Mouse (Mus musculus): Measurements from ENCODE around the gene Ttc34. TPM values are rescaled to one million over a fixed set of nuclear protein-coding genes. Genes with fewer than 3 reads are reported as not detected.
A peak's percentile ranks its signal among the peaks of the same experiment; 100 is the strongest.

Gene Ttc34
- polyA plus RNA-seq, 1 experiment from 2014 or later: 0.26 TPM

DNA sequence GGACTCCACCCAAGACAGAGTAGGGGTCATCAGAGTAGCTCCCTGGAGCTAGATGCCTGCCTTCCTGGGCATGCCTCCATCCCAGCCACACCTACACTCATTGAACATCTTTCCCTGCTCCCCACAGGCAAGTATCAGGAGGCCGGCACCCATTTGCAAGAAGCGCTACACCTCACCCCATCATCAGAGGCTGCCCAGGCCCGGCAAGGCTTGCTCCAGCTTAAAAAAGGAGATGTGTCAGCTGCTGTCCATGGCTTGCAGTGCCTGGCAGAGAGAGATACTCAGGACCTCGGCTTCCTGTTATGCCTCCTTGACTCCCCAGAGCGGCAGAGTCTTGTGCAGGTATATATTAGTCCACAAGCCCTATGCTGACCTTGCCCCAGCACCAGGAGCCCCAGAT, 24.7 kb downstream of the Ttc34 start:
- Histone ChIP-seq H3K4me2 (no peak overlapping the region), H3K27ac (no peak overlapping the region), H3K4me1 (peaks cover 14% of the 10 kb centered on the region), H3K27me3 (peaks cover 71% of the 10 kb centered on the region), H3K4me3 (replicated peaks) (no peak overlapping the region), H3K9ac (no peak overlapping the region), H3K9me3 (0 out of 2 replicates have a peak, but pooled peaks cover 3% of the 10 kb centered on the region), H3K36me3 (replicated peaks) (no peaks in the 10 kb centered on the region)
- 80% methylated on average over 5 of the region's 5 CpGs for WGBS
- no peak for ATAC-seq (ENCODE audit: low FRiP score)

DNA sequence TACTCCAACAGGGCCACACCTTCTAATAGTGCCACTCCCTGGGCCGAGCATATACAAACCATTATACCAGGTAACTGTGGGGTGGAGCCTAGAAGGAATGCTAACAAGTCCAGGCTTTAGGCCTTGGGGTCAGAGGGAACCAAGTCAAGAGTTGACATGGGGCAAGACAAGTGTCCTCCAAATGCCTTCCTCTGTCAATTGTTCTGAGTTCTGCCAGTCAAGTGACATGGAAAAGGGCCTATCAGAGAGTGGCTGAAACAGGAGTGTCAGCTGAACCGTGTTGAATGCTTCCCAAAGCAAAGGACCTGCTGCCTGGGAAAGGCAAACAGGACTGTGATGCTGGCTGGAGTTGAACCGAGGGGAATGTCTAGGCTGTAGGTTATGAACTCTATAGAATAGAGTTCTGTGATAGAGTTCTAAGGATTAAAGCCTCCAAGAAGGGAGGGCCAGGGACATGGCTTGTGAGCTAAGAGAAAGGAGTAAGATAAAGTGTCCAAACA, 26.2 kb downstream of the Ttc34 start:
- Histone ChIP-seq H3K4me2 (no peak overlapping the region), H3K27me3 (peaks cover 69% of the 10 kb centered on the region), H3K36me3 (replicated peaks) (no peaks in the 10 kb centered on the region), H3K9ac (no peak overlapping the region), H3K4me1 (peaks cover 14% of the 10 kb centered on the region), H3K9me3 (no peaks in the 10 kb centered on the region), H3K27ac (no peak overlapping the region), H3K4me3 (replicated peaks) (no peak overlapping the region)
- 78% methylated on average over 3 of the region's 3 CpGs for WGBS
- no peak for ATAC-seq (ENCODE audit: low FRiP score)

DNA sequence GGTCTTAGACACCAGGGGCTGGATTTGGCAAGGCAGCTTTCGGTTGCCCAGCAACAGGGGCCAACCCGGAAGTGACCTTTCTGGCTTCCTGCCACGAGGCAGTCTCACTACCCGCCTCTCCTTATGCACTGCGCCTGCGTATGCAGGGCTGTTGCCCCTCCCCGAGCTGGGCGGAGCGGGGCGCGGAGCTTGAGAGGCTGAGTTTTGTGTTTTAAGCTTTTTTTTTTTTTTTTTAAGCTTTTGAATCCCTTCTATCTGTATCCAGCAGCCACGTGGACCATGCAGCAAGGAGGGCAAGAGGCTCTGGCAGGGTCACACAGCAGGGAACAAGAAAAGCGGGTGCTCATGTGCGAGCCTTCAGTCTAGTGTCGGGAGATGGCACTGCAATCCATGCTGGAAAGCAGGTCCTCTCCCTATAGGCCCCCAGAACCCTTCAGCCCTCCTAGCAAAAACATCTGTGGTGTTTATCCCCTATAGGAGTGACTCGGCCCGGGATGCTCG, 27.1 kb downstream of the Ttc34 start:
- Histone ChIP-seq H3K9ac (peak overlapping the region; percentile 47), H3K36me3 (replicated peaks) (no peaks in the 10 kb centered on the region), H3K9me3 (no peaks in the 10 kb centered on the region), H3K4me3 (replicated peaks) (peak overlapping the region; percentile 36), H3K27me3 (peaks cover 69% of the 10 kb centered on the region), H3K4me2 (peak overlapping the region; percentile 53), H3K27ac (peak overlapping the region; percentile 47), H3K4me1 (peaks cover 14% of the 10 kb centered on the region)
- 1% methylated on average over 18 of the region's 18 CpGs for WGBS
- peak; percentile 94 for ATAC-seq (ENCODE audit: low FRiP score)

DNA sequence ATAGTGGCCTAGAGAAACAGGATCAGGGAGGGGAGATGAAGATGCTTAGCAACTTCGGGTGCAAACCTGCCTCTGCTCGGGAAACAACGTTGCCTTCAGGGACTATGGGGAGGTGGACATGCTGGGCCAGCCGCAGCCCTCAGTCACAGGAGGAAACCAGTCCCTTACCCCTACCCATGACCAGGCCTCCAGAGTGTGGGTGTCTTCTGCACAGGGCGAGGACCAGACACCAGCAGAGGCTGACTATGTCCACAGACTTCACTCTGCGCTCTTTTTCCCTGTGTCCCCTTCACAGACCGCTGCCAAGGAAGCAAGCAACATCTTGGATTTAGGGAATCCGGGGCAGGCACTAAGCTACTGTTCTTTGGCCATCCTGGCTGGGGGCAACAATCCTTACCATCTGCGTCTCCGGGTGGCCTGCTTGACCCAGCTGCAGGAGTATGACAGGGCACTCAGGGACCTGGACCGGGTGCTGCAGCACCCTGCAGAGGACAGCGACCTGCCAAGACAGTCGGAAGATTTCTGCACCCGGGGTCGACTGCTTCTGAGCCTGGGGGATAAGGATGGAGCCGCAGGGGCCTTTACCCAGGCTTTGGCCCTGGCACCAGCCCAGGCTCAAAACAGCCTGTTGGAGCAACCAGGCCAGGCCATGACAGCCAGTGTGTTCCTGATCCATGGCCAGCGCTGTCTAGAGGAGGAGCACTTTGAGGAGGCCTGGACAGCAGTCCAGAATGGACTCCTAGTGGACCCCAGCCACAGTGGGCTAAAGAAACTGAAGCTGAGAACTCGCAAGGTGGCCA, 27.9 kb downstream of the Ttc34 start:
- Histone ChIP-seq H3K9ac (peak overlapping the region; percentile 47; the same call in 1 of the 2 replicates), H3K27me3 (peaks cover 67% of the 10 kb centered on the region), H3K4me1 (peaks cover 14% of the 10 kb centered on the region), H3K4me3 (replicated peaks) (no peak overlapping the region), H3K4me2 (peak overlapping the region; percentile 53), H3K9me3 (no peaks in the 10 kb centered on the region), H3K36me3 (replicated peaks) (no peaks in the 10 kb centered on the region), H3K27ac (peak overlapping the region; percentile 47; the same call in 1 of the 2 replicates)
- peak; percentile 10; the same call in 1 of the 2 replicates for ATAC-seq (ENCODE audit: low FRiP score)
- 87% methylated on average over 18 of the region's 18 CpGs for WGBS

DNA sequence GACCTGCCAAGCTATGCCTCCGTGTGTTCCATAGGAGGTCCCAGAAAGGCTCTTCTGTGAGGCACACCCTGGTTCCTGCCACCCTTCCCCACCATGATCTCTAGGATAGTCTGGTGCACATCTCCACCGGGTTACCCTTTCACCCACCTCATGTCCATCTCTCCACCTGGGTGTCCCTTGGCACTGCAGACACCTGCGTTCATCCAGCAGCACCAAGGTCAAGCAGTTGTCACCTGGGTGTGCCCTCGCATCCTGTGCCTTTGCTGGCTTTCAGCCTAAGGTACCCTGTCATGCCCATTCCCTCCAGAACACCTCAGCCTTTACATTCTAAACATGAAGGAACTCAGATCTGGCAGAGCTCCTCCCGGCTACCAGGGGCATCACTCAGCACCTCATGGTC, 29.1 kb downstream of the Ttc34 start:
- Histone ChIP-seq H3K27me3 (peaks cover 65% of the 10 kb centered on the region), H3K4me3 (replicated peaks) (no peak overlapping the region), H3K27ac (no peak overlapping the region), H3K9me3 (no peaks in the 10 kb centered on the region), H3K9ac (no peak overlapping the region), H3K36me3 (replicated peaks) (no peaks in the 10 kb centered on the region), H3K4me1 (peaks cover 19% of the 10 kb centered on the region), H3K4me2 (no peak overlapping the region)
- WGBS: 91% methylated on average over 5 of the region's 5 CpGs
- no peak for ATAC-seq (ENCODE audit: low FRiP score)

DNA sequence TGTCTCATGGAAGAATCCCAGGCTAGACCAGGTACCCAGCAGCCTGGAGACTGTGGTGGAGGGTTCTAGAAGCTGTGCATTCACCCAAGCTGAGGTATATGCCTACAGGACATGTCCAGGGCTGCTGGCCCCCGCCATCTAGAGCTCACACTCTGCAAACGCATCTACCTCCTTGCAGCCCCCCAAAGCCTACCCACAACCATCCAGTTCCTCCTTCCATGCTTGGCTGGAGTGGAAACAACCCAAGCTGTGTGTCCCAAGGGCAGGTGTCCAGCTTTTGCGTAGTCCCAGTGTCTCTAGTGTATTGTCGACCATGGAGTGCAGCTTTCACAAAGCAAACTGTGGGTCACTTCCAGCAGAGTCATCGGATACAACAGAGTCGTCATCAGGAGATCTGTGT, 30.0 kb downstream of the Ttc34 start:
- H3K9ac ChIP-seq: no peak overlapping the region
- 88% methylated on average over 6 of the region's 6 CpGs for WGBS
- H3K36me3 ChIP-seq (replicated peaks): no peaks in the 10 kb centered on the region
- no peak overlapping the region for H3K27ac ChIP-seq
- H3K4me1 ChIP-seq: peaks cover 26% of the 10 kb centered on the region
- H3K4me2 ChIP-seq: no peak overlapping the region
- peaks cover 66% of the 10 kb centered on the region for H3K27me3 ChIP-seq
- H3K9me3 ChIP-seq: no peaks in the 10 kb centered on the region
- ATAC-seq (ENCODE audit: low FRiP score): no peak
- H3K4me3 ChIP-seq (replicated peaks): no peak overlapping the region

DNA sequence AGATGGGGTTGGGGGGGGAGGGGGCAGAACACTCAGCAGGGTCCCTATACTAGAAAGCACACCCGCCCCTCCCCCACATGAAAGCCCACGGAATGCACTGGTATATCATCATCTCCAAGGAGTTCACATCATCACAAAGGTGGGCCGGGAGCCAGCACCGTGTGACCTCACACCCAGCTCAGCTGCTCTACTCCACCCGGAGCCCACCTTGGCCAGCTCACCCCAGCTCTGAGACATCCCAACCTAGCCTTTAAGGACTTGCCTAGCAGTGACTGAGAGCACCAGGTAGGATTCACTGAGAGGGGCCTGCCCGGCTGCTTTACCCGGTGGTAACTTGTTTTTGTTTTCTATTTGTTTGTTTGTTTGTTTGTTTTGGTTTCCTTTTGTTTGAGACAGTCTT, 32.2 kb downstream of the Ttc34 start, which contains the start of gene Mmel1:
TSS of gene Mmel1 (plus strand) at position 146 of the 400 bp plus-strand sequence.
- no peak within 1 kb of the TSS for H3K27ac ChIP-seq
- peaks cover 64% of the 10 kb centered on the region for H3K27me3 ChIP-seq
- peaks cover 21% of the 10 kb centered on the region for H3K4me1 ChIP-seq
- no peak within 1 kb of the TSS for H3K4me3 ChIP-seq (replicated peaks)
- no peaks in the 10 kb centered on the region for H3K36me3 ChIP-seq (replicated peaks)
- ATAC-seq (ENCODE audit: low FRiP score): no peak
- H3K4me2 ChIP-seq: no peak within 1 kb of the TSS
- no peak within 1 kb of the TSS for H3K9ac ChIP-seq
- 74% methylated on average over 7 of the region's 7 CpGs for WGBS
- H3K9me3 ChIP-seq: no peaks in the 10 kb centered on the region

DNA sequence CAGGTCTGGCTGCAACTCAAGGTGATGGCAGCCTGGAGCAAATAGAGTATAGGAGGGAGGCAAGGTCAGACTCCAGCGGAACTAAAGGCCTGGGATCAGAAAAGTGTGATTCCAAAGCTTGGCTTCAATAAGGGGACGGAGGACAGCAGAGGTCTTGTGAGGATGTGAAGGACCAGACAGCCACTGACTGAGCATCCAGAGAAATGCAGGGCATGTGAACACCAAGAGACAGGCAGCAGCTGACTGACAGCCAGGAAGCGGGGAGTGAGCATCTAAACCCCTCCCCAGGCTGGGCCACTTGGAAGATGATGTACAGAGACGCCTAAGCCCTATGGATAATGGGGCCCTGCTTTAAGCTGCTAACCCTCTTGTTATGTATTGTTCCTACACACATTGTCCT, 33.5 kb downstream of the Ttc34 start:
- no peak overlapping the region for H3K27ac ChIP-seq
- no peak for ATAC-seq (ENCODE audit: low FRiP score)
- no peak overlapping the region for H3K9ac ChIP-seq
- peaks cover 66% of the 10 kb centered on the region for H3K27me3 ChIP-seq
- 73% methylated on average over 4 of the region's 4 CpGs for WGBS
- no peaks in the 10 kb centered on the region for H3K36me3 ChIP-seq (replicated peaks)
- no peak overlapping the region for H3K4me2 ChIP-seq
- no peaks in the 10 kb centered on the region for H3K9me3 ChIP-seq
- H3K4me3 ChIP-seq (replicated peaks): no peak overlapping the region
- H3K4me1 ChIP-seq: peaks cover 12% of the 10 kb centered on the region

DNA sequence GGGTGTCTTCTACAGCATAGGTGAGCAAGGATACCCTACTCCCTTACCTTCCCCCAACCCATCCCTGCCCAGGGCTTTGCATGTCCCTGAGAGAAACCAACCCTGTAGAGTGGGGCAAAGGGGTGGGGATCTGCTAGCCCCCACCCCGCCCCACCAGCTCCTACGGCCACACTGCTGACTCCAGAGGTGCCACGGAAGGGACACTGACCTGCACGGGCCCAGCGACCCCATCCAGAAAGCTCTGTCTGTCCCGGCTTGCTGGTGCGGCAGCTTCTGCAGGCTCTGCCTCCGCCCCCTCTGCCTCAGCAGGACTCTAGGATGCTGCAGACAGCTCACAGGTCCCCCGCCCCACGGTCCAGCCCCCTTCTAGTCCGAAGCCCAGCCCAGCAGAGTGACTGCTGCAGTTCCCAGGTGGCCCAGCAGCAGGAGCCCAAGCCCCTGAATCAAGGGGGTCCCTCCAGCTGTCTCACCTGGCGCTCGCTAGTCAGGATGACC, 34.5 kb downstream of the Ttc34 start:
- ATAC-seq (ENCODE audit: low FRiP score): 0 out of 2 replicates have a peak, but pooled peaks have one; percentile 30
- WGBS: 2% methylated on average over 13 of the region's 13 CpGs

DNA sequence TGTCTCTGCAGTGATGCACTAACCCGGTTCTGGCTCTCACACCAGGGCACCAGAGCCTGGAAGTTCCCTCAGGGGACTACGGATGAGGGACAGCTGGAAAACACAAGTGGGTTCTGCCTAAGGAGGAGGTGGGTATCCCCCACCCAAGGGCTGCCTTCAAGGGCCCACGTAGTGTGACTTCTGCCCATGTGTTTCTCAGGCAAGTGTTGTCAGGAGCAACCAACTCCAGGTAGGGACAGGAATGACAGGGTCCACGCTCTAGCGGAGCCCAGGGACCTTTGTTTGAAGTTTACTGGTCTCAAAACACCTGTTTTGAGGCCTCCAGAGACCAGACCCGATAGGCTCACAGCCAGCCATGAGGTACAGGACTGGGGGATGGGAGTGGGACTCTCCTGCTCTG, 35.9 kb downstream of the Ttc34 start:
- H3K27me3 ChIP-seq: peaks cover 48% of the 10 kb centered on the region
- H3K4me3 ChIP-seq (replicated peaks): no peak overlapping the region
- no peaks in the 10 kb centered on the region for H3K9me3 ChIP-seq
- no peak overlapping the region for H3K4me2 ChIP-seq
- peaks cover 22% of the 10 kb centered on the region for H3K4me1 ChIP-seq
- no peak overlapping the region for H3K9ac ChIP-seq
- no peak for ATAC-seq (ENCODE audit: low FRiP score)
- no peaks in the 10 kb centered on the region for H3K36me3 ChIP-seq (replicated peaks)
- 81% methylated on average over 6 of the region's 6 CpGs for whole genome bisulfite sequencing
- H3K27ac ChIP-seq: no peak overlapping the region

More for the DNA sequence above, 34.5 kb downstream of the Ttc34 start:
- Histone ChIP-seq H3K9me3 (no peaks in the 10 kb centered on the region), H3K4me3 (replicated peaks) (peak overlapping the region; percentile 20), H3K4me1 (peaks cover 16% of the 10 kb centered on the region), H3K36me3 (replicated peaks) (no peaks in the 10 kb centered on the region), H3K27me3 (peaks cover 62% of the 10 kb centered on the region), H3K9ac (0 out of 2 replicates have a peak overlapping the region, but pooled peaks have one; percentile 21), H3K27ac (no peak overlapping the region), H3K4me2 (peak overlapping the region; percentile 40)

DNA sequence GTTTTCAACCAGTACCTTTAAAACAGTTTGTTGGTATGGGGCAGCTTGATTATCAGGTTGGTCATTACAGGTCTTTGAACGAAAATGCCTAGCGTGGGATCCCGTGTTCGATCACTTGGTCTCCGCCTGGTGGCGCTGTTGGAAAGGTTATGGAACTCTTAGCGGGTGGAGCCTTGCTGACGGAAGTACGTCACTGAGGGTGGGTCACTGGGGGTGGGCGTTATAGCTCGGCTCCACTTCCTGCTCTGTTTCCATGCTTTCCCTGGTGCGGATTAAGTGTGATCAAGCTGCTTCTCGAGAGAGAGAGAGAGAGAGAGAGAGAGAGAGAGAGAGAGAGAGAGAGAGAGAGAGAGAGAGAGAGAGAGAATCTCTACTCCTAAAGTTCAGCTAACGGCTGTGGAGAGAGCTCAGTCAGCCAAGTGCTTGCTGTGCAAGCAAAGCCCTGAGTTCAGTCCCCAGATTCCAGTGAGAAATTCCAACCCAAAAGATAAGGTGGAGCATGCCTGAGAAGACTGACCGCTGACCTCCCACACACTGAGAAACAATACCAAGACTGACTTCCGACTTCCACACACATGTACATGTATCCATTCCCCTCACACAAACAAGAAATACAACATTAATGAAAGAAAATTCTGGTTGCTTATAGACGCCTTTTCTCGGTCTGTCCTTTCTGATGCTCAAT, 40.7 kb downstream of the Ttc34 start:
- ATAC-seq (ENCODE audit: low FRiP score): peak; percentile 97
- no peaks in the 10 kb centered on the region for H3K9me3 ChIP-seq
- peaks cover 25% of the 10 kb centered on the region for H3K27me3 ChIP-seq
- WGBS: 12% methylated on average over 17 of the region's 18 CpGs
- H3K27ac ChIP-seq: peak overlapping the region; percentile 47; the same call in 1 of the 2 replicates
- no peaks in the 10 kb centered on the region for H3K36me3 ChIP-seq (replicated peaks)
- H3K4me3 ChIP-seq (replicated peaks): peak overlapping the region; percentile 35
- H3K9ac ChIP-seq: 0 out of 2 replicates have a peak overlapping the region, but pooled peaks have one; percentile 36
- peak overlapping the region; percentile 57 for H3K4me2 ChIP-seq
- peaks cover 19% of the 10 kb centered on the region for H3K4me1 ChIP-seq

DNA sequence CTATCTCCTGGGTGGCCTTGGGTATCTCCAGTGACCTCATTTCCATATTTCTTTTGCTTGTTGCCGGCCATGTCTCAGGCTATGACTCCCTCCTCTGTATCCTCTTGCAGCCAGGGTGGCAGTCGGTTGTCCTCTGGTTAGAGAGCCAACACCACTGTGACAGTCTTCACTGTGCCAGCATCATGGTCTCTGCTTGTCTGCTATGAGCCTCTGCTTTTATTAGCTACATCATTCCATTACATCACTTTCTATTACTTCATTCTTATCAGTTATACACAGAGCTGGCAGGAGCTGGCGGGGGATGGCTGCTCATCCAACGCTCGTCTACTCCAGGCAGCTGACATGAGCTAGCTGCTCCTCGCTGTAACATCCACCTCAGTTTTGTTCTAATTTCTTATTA, 43.5 kb downstream of the Ttc34 start:
- Histone ChIP-seq H3K4me3 (replicated peaks) (no peak overlapping the region), H3K4me1 (peaks cover 19% of the 10 kb centered on the region), H3K9me3 (no peaks in the 10 kb centered on the region), H3K27ac (no peak overlapping the region), H3K36me3 (replicated peaks) (no peaks in the 10 kb centered on the region), H3K4me2 (no peak overlapping the region), H3K27me3 (peaks cover 21% of the 10 kb centered on the region), H3K9ac (no peak overlapping the region)
- no peak for ATAC-seq (ENCODE audit: low FRiP score)
- 84% methylated on average over 6 of the region's 6 CpGs for WGBS
